Mouse (Mus musculus): ENCODE measurements around the gene Clec18a. TPM values are rescaled to one million over a fixed set of nuclear protein-coding genes. Genes with fewer than 3 reads are reported as not detected.

The Clec18a gene
- total and polyA plus RNA-seq, 2 experiments from 2014 or later = 0.33 to 0.42 TPM

DNA sequence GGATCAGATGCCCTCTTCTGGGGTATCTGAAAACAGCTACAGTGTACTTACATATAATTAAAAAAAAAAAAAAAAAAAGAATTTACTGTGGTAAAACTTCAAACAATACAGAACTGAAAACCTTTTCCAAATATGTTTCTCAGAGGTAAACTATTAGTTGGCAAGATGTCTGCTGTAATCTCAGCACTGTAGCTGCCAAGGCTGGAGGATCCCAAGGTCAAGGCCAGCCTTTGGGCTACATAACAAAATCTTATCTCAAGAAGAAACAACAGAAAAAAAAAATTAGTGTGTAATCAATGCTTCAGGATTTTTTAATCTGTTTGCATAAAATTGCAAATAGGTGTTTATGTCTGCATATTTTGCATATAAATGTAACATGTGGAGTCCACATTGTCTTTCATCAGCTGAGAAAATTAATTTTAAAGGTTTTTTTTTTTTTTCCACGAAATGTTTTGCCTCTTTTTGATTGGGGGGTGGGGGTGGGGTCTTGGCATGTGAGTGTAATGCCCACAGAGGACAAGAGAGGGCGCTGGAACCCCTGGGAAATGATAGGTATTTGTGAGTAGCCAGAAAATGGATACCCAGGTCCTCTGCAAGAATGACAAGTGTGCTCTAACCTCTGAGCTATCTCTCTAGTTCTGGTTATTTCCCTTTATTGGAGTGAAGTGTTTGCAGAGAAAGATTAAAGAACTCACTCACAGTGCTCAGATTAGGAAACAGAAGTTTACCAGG is 48.1 kb downstream of the Clec18a start:
- no peak overlapping the region for H3K4me2 ChIP-seq (ENCODE audit: low read depth)
- H3K27me3 ChIP-seq (ENCODE audit: insufficient read depth, low read length) = no peaks in the 10 kb centered on the region
- no peak for ATAC-seq
- H3K9me3 ChIP-seq (ENCODE audit: low read length) = no peaks in the 10 kb centered on the region
- H3K4me3 ChIP-seq (ENCODE audit: low read depth, low read length) = no peak overlapping the region
- H3K4me1 ChIP-seq (ENCODE audit: insufficient read depth) = no peaks in the 10 kb centered on the region
- peak; percentile 50 for TF ChIP-seq CTCF (IDR thresholded peaks at IDR 0.05; ENCODE audit: low read depth)
- H3K27ac ChIP-seq (ENCODE audit: low read depth, low read length) = no peak overlapping the region
- no peak for DNase-seq
- H3K9ac ChIP-seq = no peak overlapping the region
- 41% methylated on average over 2 of the region's 2 CpGs for WGBS
- H3K36me3 ChIP-seq (ENCODE audit: insufficient read depth) = peaks cover 89% of the 10 kb centered on the region

DNA sequence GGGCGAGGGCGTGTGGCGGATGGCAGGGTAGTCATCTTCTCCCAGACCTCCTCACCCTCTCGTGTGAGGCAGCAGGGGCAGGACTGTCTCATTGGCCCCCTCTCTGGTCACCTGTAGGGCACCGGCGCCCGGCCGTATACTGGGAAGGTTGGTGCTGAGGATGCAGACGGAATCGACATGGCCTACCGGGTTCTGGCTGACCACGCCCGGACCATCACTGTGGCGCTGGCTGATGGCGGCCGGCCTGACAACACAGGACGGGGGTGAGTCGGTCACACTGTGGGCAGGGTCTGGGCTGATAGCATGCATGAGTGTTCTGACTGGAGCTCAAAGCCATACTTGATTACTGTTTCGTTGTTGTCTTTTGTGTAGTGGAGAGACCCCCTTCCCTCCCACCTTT is 49.7 kb downstream of the Clec18a start:
- Histone ChIP-seq H3K4me2 (ENCODE audit: low read depth) (no peak overlapping the region), H3K9ac (no peak overlapping the region), H3K4me1 (ENCODE audit: insufficient read depth) (no peaks in the 10 kb centered on the region), H3K27ac (ENCODE audit: low read depth, low read length) (no peak overlapping the region), H3K4me3 (ENCODE audit: low read depth, low read length) (no peak overlapping the region), H3K36me3 (ENCODE audit: insufficient read depth) (peaks cover 84% of the 10 kb centered on the region), H3K27me3 (ENCODE audit: insufficient read depth, low read length) (no peaks in the 10 kb centered on the region), H3K9me3 (ENCODE audit: low read length) (no peaks in the 10 kb centered on the region)
- TF ChIP-seq CTCF (IDR thresholded peaks at IDR 0.05; ENCODE audit: low read depth) = no peak
- 96% methylated on average over 19 of the region's 19 CpGs for WGBS
- ATAC-seq = no peak
- DNase-seq = no peak

DNA sequence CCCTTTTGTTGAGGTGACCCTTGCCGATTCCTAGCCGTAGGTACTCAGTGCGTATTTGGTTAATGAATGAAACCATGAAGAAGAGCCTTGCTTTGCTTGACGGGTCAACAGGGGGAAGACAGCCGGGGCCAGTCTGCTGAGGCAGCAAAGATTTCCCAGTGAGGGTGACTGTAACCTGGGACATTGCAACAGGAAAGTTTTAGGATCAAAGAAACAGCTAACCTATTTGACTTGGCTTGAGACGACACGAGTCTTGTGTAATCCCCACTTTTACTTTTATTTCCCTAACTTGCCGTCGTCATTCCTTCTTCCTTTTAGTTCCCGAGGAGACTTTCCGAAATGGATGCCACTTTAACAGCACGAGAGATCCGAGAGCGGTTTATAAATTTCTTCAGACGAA is 55.6 kb downstream of the Clec18a start:
- H3K4me1 ChIP-seq (ENCODE audit: insufficient read depth) = peaks cover 8% of the 10 kb centered on the region
- no peak overlapping the region for H3K4me3 ChIP-seq (ENCODE audit: low read depth, low read length)
- H3K9ac ChIP-seq = no peak overlapping the region
- 94% methylated on average over 15 of the region's 15 CpGs for WGBS
- ATAC-seq (no peak), DNase-seq (no peak)
- H3K27me3 ChIP-seq (ENCODE audit: insufficient read depth, low read length) = no peaks in the 10 kb centered on the region
- no peak overlapping the region for H3K27ac ChIP-seq (ENCODE audit: low read depth, low read length)
- H3K9me3 ChIP-seq (ENCODE audit: low read length) = no peaks in the 10 kb centered on the region
- H3K36me3 ChIP-seq (ENCODE audit: insufficient read depth) = peaks cover 37% of the 10 kb centered on the region
- no peak for TF ChIP-seq CTCF (IDR thresholded peaks at IDR 0.05; ENCODE audit: low read depth)
- no peak overlapping the region for H3K4me2 ChIP-seq (ENCODE audit: low read depth)

DNA sequence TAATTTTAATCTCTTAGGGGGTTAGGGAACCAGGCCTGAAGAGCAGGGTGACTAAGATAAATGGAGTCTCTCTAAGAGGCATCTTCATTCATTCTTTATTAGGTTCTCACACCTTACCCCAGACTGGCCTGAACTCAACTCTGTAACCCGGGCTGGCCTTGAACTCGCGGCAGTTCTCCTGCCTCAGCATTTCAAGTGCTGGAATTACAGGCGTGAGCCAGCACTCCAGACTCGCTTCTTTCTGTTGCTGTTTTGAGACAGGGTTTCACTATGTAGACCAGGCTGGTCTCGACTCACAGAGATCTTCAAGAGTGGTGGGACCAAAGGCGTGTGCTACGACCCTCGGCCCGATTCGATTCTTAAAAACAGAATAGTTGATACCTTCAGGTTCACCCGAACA is 58.0 kb downstream of the Clec18a start:
- Histone ChIP-seq H3K4me1 (ENCODE audit: insufficient read depth) (peaks cover 8% of the 10 kb centered on the region), H3K9me3 (ENCODE audit: low read length) (no peaks in the 10 kb centered on the region), H3K4me2 (ENCODE audit: low read depth) (peak overlapping the region; percentile 46), H3K27ac (ENCODE audit: low read depth, low read length) (peak overlapping the region; percentile 88), H3K36me3 (ENCODE audit: insufficient read depth) (peaks cover 22% of the 10 kb centered on the region), H3K9ac (peak overlapping the region; percentile 97), H3K27me3 (ENCODE audit: insufficient read depth, low read length) (no peaks in the 10 kb centered on the region), H3K4me3 (ENCODE audit: low read depth, low read length) (peak overlapping the region; percentile 80)
- DNase-seq (no peak), ATAC-seq (no peak)
- TF ChIP-seq CTCF (IDR thresholded peaks at IDR 0.05; ENCODE audit: low read depth) = no peak
- 24% methylated on average over 12 of the region's 12 CpGs for WGBS

DNA sequence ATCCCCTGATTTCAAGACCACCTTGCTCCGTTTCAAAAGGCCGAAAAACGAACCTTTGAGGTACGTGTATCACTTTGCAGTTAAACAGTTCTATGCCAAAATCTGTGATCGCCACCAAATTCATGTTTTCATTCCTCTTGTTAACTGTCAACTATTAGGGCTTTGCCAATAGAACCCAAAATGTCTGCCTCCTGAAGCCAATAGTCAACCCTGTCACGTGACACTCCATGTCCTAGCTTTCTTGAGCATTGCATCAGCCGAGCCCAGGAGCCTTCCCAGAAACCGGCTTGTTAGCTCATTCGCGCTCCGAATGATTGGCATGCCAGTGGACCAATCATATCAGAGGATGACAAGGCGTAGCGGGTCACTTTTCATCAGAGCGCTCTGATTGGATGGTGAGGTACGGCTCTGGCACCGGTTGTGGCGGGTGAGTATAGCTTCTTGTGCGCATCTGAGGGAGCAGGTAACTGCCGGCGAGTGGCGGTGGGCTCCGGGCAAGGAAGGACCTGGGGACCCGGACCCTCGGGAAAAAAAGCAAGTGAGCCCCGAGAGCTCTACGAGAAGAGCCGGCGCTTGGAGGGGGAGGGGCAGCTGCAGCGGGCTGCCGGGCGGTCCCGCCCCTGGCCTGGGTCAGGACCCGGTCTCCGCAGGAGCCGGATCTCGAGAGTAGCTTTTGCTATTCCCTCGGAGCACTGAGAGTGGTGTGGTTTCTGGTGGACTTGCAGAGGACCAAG is 58.6 kb downstream of the Clec18a start:
- 6% methylated on average over 37 of the region's 37 CpGs for WGBS
- no peaks in the 10 kb centered on the region for H3K27me3 ChIP-seq (ENCODE audit: insufficient read depth, low read length)
- peaks cover 16% of the 10 kb centered on the region for H3K36me3 ChIP-seq (ENCODE audit: insufficient read depth)
- ATAC-seq (peak; percentile 100), DNase-seq (peak; percentile 100)
- H3K4me1 ChIP-seq (ENCODE audit: insufficient read depth) = peaks cover 8% of the 10 kb centered on the region
- H3K4me2 ChIP-seq (ENCODE audit: low read depth) = peak overlapping the region; percentile 46
- peak overlapping the region; percentile 88 for H3K27ac ChIP-seq (ENCODE audit: low read depth, low read length)
- TF ChIP-seq CTCF (IDR thresholded peaks at IDR 0.05; ENCODE audit: low read depth) = no peak
- peak overlapping the region; percentile 80 for H3K4me3 ChIP-seq (ENCODE audit: low read depth, low read length)
- H3K9me3 ChIP-seq (ENCODE audit: low read length) = no peaks in the 10 kb centered on the region
- H3K9ac ChIP-seq = peak overlapping the region; percentile 97

DNA sequence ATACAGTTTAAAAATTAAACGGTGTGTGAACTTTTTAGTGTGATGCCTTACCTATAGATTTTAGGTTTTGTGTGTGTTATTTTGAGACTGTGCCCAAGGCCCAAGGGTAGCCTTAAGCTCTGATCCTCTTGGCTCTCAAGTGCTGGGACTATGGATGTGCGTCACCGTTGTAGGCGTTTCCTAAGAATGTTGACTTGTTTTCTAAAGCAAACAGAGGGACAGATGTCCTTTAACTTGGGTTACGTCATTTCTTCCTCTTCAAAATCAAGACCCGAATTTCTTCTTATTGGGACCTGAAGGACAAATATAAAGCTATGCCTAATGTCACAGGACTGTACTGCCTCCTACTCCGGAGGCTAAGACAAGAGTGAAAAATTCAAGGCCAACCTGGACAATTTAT is 59.3 kb downstream of the Clec18a start, which contains the start of gene Aars:
Aars (plus strand) TSS at position 229 of the 400 bp plus-strand sequence.
- peaks cover 12% of the 10 kb centered on the region for H3K4me1 ChIP-seq (ENCODE audit: insufficient read depth)
- 96% methylated on average over 7 of the region's 7 CpGs for WGBS
- H3K9ac ChIP-seq = peak within 1 kb of the TSS; percentile 97
- ATAC-seq (no peak), DNase-seq (no peak)
- peaks cover 9% of the 10 kb centered on the region for H3K36me3 ChIP-seq (ENCODE audit: insufficient read depth)
- peak within 1 kb of the TSS; percentile 88 for H3K27ac ChIP-seq (ENCODE audit: low read depth, low read length)
- H3K4me3 ChIP-seq (ENCODE audit: low read depth, low read length) = peak within 1 kb of the TSS; percentile 80
- H3K27me3 ChIP-seq (ENCODE audit: insufficient read depth, low read length) = no peaks in the 10 kb centered on the region
- H3K4me2 ChIP-seq (ENCODE audit: low read depth) = peak within 1 kb of the TSS; percentile 46
- TF ChIP-seq CTCF (IDR thresholded peaks at IDR 0.05; ENCODE audit: low read depth) = no peak
- H3K9me3 ChIP-seq (ENCODE audit: low read length) = no peaks in the 10 kb centered on the region

DNA sequence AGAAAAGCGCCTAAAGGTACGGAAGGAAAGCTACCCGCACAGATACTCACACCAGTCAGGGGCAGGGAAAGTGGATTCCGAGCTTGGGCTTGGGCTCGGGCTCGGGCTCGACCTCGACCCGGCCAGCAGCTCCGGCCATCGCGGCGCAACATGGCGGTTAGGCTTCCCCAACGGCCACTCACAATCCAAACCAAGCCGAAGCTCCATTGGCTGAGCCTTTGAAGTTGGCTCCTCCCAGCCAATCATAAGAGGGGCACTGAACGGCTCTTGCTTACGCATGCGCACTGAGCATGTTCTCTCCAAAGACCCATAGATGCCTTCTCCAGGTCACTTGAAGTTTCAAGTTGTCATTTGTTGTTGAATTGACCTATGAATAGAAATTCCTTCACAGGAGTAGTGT is 60.7 kb downstream of the Clec18a start, which contains the start of gene Ddx19b:
Ddx19b (minus strand) TSS at position 180 of the 400 bp plus-strand sequence.
- 96% methylated on average over 19 of the region's 19 CpGs for WGBS
- Histone ChIP-seq H3K4me3 (ENCODE audit: low read depth, low read length) (no peak within 1 kb of the TSS), H3K9me3 (ENCODE audit: low read length) (no peaks in the 10 kb centered on the region), H3K4me1 (ENCODE audit: insufficient read depth) (peaks cover 12% of the 10 kb centered on the region), H3K9ac (no peak within 1 kb of the TSS), H3K27me3 (ENCODE audit: insufficient read depth, low read length) (no peaks in the 10 kb centered on the region), H3K36me3 (ENCODE audit: insufficient read depth) (peaks cover 2% of the 10 kb centered on the region; the same call in 1 of the 2 replicates), H3K27ac (ENCODE audit: low read depth, low read length) (no peak within 1 kb of the TSS), H3K4me2 (ENCODE audit: low read depth) (no peak within 1 kb of the TSS)
- TF ChIP-seq CTCF (IDR thresholded peaks at IDR 0.05; ENCODE audit: low read depth) = no peak
- DNase-seq = no peak
- ATAC-seq = no peak
